Mouse (Mus musculus) erythroblast, embryonic 14.5 days (primary cell): ENCODE measurements around the gene Map7d2. TPM values are rescaled to one million over a fixed set of nuclear protein-coding genes. Genes with fewer than 3 reads are reported as not detected.
"Not testable (repeated sequence)": the region's sequence is repeated elsewhere in the genome, so short reads cannot be mapped to it uniquely, and the experiment has no call there.

ENCODE experiments used
- H3K27me3 ChIP-seq: 2 replicates; pipeline ENCODE4 v1.6.1; 2012; ENCODE audit warnings: inconsistent platforms; ENCODE audit not compliant: control insufficient read depth
- H3K36me3 ChIP-seq: 2 replicates; pipeline ENCODE4 v1.6.1; 2012; ENCODE audit warnings: mild to moderate bottlenecking, inconsistent platforms; ENCODE audit not compliant: control insufficient read depth
- H3K4me1 ChIP-seq: 2 replicates; pipeline ENCODE4 v1.6.1; 2012; ENCODE audit warnings: inconsistent platforms; ENCODE audit not compliant: control insufficient read depth
- H3K4me3 ChIP-seq: replicated peaks from 2 replicates; pipeline ENCODE3; 2012; ENCODE audit warnings: moderate library complexity, mild to moderate bottlenecking, inconsistent platforms
- H3K9me3 ChIP-seq: 2 replicates; pipeline ENCODE4 v1.6.1; 2012; ENCODE audit warnings: low read length, inconsistent platforms, mixed read lengths; ENCODE audit not compliant: control insufficient read depth
- GATA1 ChIP-seq: IDR thresholded peaks from 2 replicates; pipeline ENCODE4 v1.6.1; 2012; ENCODE audit warnings: low read length, inconsistent platforms, mixed read lengths
- TAL1 ChIP-seq: IDR thresholded peaks from 3 replicates; pipeline ENCODE4 v1.6.1; 2012; ENCODE audit warnings: low read length, inconsistent platforms, mixed read lengths
- polyA plus RNA-seq: library from polyadenylated mRNA; stranded (reverse); fragments of >175 nt; gene quantifications from 2 replicates; pipeline ENCODE4 v1.2.3, GENCODE M21; 2012

Map7d2 gene
- polyA plus RNA-seq, 1 experiment: not detected

DNA sequence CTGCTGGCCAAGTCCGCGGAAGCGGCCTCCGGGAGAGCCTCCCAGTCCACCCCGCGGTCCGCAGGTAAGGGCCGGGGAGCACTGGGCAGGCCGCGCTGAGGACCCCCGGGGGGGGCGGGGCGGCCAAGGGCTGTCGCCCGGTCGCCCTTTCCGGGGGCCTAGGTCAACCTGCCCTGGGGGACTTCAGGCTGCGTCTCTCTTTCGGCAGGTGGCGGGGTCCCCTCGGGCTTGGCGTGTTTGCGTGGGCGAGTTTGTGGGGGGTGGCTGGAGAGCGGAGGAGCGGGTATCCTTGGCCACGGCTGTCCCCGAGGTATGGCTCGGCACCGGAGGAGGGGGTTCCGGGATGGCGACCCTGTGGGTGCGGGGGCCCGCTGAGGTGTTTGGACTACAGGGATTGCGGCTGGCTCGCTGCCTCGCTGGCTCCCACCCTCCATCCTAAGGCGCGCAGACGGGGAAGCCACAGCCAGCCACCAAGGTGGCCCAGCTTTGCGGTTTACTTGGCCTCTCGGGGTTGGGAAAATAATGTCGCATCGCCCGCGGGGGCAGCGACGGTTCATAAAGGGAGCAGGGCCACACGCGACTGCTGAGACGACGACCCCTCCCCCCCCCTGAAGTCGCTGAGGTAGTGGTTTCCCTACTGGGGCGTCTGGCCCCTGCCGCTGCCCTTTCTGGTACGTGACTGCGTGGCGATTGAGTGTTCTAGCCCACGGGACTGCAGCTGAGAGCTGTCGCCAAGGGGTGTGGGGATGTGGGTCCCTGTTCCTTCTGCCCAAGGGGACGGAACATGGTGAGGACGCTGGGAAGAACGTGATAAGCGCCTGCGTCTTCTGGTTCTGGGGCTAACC, 679 bp downstream of the Map7d2 start:
- Histone ChIP-seq H3K36me3 (no peaks in the 10 kb centered on the region), H3K4me3 (no peak overlapping the region), H3K27me3 (peaks cover 57% of the 10 kb centered on the region), H3K9me3 (peaks cover 14% of the 10 kb centered on the region), H3K4me1 (no peaks in the 10 kb centered on the region; the same call in 1 of the 2 replicates)
- no peak for TF ChIP-seq GATA1

DNA sequence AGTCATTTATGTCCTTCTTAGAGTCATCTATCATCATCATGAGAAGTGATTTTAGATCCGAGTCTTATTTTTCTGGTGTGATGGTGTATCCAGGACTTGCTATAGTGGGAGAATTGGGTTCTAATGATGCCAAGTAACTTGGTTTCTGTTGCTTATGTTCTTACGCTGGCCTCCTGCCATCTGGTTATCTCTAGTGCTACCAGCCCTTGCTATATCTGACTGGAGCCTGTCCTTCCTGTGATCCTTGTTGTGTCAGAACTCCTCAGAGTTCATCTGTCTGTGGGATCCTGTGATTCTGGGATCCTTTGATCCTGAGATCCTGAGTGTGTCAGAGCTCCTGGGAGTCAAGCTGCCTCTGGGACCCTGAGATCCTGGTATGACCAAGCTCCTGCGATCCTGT, 16.1 kb downstream of the Map7d2 start:
- H3K27me3 ChIP-seq, H3K4me1 ChIP-seq, H3K4me3 ChIP-seq, H3K36me3 ChIP-seq, H3K9me3 ChIP-seq: not testable (repeated sequence)

DNA sequence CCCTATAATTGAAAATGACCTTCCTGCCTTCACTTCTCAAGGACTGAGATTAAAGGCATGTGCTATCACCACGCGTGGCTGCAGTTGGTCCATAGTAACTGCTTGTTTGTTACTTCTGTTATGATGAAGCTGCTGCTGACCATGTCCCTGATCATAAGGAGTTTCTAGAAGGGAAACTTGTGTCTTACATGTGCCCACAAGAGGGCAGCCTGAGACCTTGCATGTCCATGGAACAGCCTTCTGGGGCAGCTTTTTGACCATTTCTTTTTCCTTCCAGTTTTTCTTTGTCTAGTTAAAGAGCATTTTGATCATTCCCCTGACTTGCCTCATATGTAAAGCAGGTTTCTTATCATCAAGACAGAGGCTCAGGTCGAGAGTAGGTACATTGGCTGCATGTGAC, 27.8 kb downstream of the Map7d2 start:
- no peaks in the 10 kb centered on the region for H3K9me3 ChIP-seq
- no peaks in the 10 kb centered on the region for H3K36me3 ChIP-seq
- no peak overlapping the region for H3K4me3 ChIP-seq
- TF ChIP-seq TAL1 (no peak), GATA1 (no peak)
- no peaks in the 10 kb centered on the region for H3K27me3 ChIP-seq
- no peaks in the 10 kb centered on the region for H3K4me1 ChIP-seq

DNA sequence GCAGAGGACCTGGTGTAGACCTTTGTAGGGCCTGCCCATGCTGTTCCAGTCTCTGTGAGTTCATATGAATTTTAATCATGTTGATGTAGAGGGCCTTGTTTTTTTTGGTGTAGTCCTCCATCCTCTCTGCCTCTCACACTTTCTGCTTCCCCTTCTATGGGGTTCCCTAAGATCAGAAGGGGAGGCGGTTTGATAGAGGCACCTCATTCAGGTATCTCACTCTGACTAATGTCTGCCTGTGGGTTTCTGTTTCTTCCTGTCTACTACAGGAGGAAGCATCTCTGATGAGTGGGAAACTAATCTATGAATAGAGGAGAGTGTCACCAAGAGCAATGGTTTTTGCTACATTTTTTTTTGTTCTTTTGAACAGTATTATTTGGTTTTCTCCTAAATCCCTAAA, 32.8 kb downstream of the Map7d2 start:
- Histone ChIP-seq H3K36me3 (no peaks in the 10 kb centered on the region), H3K27me3 (no peaks in the 10 kb centered on the region), H3K4me3 (no peak overlapping the region), H3K9me3 (no peaks in the 10 kb centered on the region), H3K4me1 (no peaks in the 10 kb centered on the region)
- TF ChIP-seq GATA1: no peak
- TF ChIP-seq TAL1: no peak

DNA sequence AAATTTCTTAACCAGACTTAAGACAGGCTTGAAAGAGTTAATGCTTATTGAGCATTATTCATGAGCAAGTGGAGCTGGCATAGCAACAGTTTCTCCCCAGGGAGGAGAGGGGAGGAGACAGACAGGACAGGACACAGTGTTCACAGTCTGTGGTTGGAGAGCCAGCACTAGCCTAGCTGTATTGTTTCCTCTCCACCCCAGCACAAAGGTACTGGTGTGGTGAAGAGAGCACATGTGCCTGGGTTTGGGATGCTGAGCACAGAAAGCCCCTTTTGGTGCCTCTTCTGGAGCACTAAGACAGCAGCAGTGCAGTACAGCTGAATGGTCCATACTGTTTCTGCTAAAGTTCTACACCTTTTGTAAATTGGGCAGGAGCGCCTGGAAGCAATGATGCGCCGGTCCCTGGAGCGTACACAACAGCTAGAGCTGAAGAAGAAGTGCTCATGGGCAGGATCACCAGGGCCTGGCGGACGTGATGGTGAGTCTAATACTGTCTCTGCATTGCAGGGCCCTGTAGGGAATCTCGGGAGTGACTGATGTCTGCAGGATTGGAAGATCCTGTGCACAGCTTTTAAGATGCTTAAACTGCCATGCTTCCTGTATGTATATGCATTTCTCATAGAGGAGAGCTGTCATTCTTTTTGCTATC, 44.8 kb downstream of the Map7d2 start:
- no peaks in the 10 kb centered on the region for H3K9me3 ChIP-seq
- no peak for TF ChIP-seq TAL1
- no peak for TF ChIP-seq GATA1
- no peak overlapping the region for H3K4me3 ChIP-seq
- peaks cover 6% of the 10 kb centered on the region for H3K27me3 ChIP-seq
- no peaks in the 10 kb centered on the region for H3K36me3 ChIP-seq
- H3K4me1 ChIP-seq: no peaks in the 10 kb centered on the region

DNA sequence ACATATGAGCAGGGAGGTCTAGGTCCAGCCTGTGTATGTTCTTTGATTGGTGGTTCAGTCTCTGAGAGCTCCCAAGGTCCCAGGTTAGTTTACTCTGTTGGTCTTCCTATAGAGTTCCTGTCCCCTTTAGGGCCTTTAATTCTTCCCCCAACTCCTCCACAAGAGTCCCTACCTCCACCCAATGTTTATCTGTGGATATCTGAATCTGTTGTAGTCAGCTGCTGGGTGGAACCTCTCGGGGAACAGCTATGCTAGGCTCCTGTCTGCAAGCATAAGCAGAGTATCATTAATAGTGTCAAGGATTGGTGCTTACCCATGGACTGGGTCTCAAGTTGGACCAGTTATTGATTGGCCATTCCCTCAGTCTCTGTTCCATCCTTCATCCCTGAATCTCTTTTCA, 60.4 kb downstream of the Map7d2 start:
- TF ChIP-seq GATA1 (no peak), TAL1 (no peak)
- Histone ChIP-seq H3K27me3 (0 out of 2 replicates have a peak, but pooled peaks cover 2% of the 10 kb centered on the region), H3K9me3 (no peaks in the 10 kb centered on the region), H3K36me3 (no peaks in the 10 kb centered on the region), H3K4me3 (no peak overlapping the region), H3K4me1 (peaks cover 44% of the 10 kb centered on the region)

DNA sequence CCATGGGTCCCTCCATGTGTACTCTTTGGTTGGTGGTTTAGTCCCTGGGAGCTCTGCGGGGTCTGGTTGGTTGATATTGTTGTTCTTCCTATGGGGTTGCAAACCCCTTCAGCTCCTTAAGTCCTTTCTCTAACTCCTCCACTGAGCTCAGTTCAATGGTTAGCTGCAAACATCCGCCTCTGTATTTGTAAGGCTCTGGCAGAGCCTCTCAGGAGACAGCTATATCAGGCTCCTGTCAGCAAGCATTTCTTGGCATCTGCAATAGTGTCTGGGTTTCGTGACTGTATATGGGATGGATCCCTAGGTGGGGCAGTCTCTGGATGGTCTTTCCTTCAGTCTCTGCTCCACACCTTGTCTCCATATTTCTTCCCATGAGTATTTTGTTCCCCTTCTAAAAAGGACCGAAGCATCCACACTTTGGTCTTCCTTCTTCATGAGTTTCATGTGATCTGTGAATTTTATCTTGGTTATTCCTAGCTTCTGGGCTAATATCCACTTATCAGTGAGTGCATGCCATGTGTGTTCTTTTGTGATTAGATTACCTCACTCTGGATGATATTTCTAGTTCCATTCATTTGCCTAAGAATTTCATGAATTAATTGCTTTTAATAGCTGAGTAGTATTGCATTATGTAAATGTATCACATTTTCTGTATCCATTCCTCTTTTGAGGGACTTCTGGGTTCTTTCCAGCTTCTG, 64.0 kb downstream of the Map7d2 start:
- H3K9me3 ChIP-seq, H3K36me3 ChIP-seq, H3K4me3 ChIP-seq: not testable (repeated sequence)
- Histone ChIP-seq H3K4me1 (peaks cover 47% of the 10 kb centered on the region), H3K27me3 (peaks cover 10% of the 10 kb centered on the region)
- TF ChIP-seq GATA1: peak; percentile 44; the same call in 1 of the 2 replicates
- TF ChIP-seq TAL1: peak; percentile 49

DNA sequence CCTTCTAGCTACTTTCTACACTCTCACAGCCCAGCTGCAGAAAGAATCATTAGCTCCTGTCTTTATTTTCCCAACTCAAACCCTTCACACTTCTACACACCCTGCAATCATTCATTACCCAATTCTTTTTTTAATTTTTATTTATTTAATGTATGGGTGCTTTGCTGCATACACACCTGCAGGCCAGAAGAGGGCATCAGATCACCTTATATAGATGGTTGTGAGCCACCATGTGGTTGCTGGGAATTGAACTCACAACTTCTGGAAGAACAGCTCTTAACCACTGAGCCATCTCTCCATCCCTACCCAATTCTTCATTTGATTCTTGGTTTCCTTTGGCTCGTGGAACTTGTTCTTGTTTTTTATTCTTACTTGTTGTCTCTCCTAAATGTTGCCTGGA, 69.9 kb downstream of the Map7d2 start:
- H3K9me3 ChIP-seq: no peaks in the 10 kb centered on the region
- TF ChIP-seq GATA1: no peak
- TF ChIP-seq TAL1: no peak
- no peak overlapping the region for H3K4me3 ChIP-seq
- H3K4me1 ChIP-seq: peaks cover 12% of the 10 kb centered on the region
- peaks cover 11% of the 10 kb centered on the region for H3K27me3 ChIP-seq
- H3K36me3 ChIP-seq: no peaks in the 10 kb centered on the region

DNA sequence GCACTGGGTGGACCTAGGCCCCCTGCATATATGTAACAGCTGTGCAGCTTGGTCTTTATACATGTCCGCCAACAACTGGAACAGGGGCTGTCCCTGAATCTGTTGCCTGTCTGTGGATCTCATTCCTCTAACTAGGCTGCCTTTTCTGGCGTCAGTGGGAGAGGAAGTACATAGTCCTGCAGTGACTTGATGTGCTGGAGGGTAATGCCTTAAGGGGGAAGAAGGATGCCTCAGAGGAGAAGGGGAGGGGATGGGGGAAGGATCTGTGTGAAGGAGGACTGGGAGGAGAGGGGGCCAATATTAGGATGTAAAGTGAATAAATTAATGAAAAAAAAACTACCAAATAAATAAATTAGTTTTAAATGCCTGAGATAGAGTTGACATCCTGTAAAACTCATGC, 88.8 kb downstream of the Map7d2 start:
- no peak for TF ChIP-seq TAL1
- TF ChIP-seq GATA1: no peak
- Histone ChIP-seq H3K36me3 (no peaks in the 10 kb centered on the region), H3K4me3 (no peak overlapping the region), H3K9me3 (no peaks in the 10 kb centered on the region), H3K27me3 (no peaks in the 10 kb centered on the region), H3K4me1 (no peaks in the 10 kb centered on the region)
